Mouse (Mus musculus) stomach, embryonic 15.5 days (tissue): ENCODE data around the gene Wnt10a. TPM values are rescaled to one million over a fixed set of nuclear protein-coding genes. Genes with fewer than 3 reads are reported as not detected.

Experiments used
- ATAC-seq: fragments of 200-750 bp; cut with Nextera tagmentation; 2 replicates; pipeline ENCODE4 v1.8.0; 2017; ENCODE audit warnings: low read depth, moderate number of reproducible peaks, moderate TSS enrichment; ENCODE audit not compliant: insufficient read depth, low FRiP score
- H3K27ac ChIP-seq: fragments of 300-500 bp; sonication (generic); 2 replicates; pipeline ENCODE4 v1.5.1; 2015; ENCODE audit warnings: mild to moderate bottlenecking, inconsistent platforms
- H3K27me3 ChIP-seq: fragments of 300-500 bp; sonication (generic); replicated peaks from 2 replicates; pipeline ENCODE4 v1.6.1; 2015; ENCODE audit warnings: inconsistent platforms
- H3K36me3 ChIP-seq: fragments of 300-500 bp; sonication (generic); 2 replicates; pipeline ENCODE4 v1.6.1; 2015; ENCODE audit warnings: inconsistent platforms
- H3K4me1 ChIP-seq: fragments of 300-500 bp; sonication (generic); 2 replicates; pipeline ENCODE4 v1.6.1; 2015; ENCODE audit warnings: inconsistent platforms
- H3K4me2 ChIP-seq: fragments of 300-500 bp; sonication (generic); 2 replicates; pipeline ENCODE4 v1.6.1; 2015; ENCODE audit warnings: mild to moderate bottlenecking, inconsistent platforms
- H3K4me3 ChIP-seq: fragments of 300-500 bp; sonication (generic); replicated peaks from 2 replicates; pipeline ENCODE4 v1.5.1; 2015; ENCODE audit warnings: inconsistent platforms
- H3K9ac ChIP-seq: fragments of 300-500 bp; sonication (generic); 2 replicates; pipeline ENCODE4 v1.6.1; 2015; ENCODE audit warnings: inconsistent platforms
- H3K9me3 ChIP-seq: fragments of 300-500 bp; sonication (generic); 2 replicates; pipeline ENCODE4 v1.6.1; 2016; ENCODE audit warnings: inconsistent platforms
- WGBS: fragments of 180-500 bp; shearing (Covaris S2); methylation state at CpG from one replicate; pipeline ENCODE4 v1.1.7; 2015; 5-methylcytosine and 5-hydroxymethylcytosine counted together
- polyA plus RNA-seq: library from polyadenylated mRNA; unstranded; fragments of >200 nt; fragmentation: Nextera tagmentation; extraction: Ambion mirVana; gene quantifications from 2 replicates; pipeline ENCODE4 v1.2.1, GENCODE M21; 2015

Gene Wnt10a
- polyA plus RNA-seq, 1 experiment from 2014 or later: 3.5 TPM

- no peak overlapping the region for H3K4me3 ChIP-seq
- no peak overlapping the region for H3K27ac ChIP-seq
- H3K9ac ChIP-seq: no peak overlapping the region
- 26% methylated on average over 6 of the region's 6 CpGs for WGBS
- no peak overlapping the region for H3K4me2 ChIP-seq
- peaks cover 94% of the 10 kb centered on the region for H3K27me3 ChIP-seq
- H3K36me3 ChIP-seq: no peaks in the 10 kb centered on the region
- peaks cover 21% of the 10 kb centered on the region for H3K4me1 ChIP-seq
- ATAC-seq: no peak
- H3K9me3 ChIP-seq: no peaks in the 10 kb centered on the region
Observed at GRCm38 (mm10) chr1:74788603-74789176, 2.6 kb upstream of the Wnt10a start.

- Histone ChIP-seq H3K36me3 (no peaks in the 10 kb centered on the region), H3K9me3 (no peaks in the 10 kb centered on the region), H3K4me2 (no peak overlapping the region), H3K4me3 (no peak overlapping the region), H3K4me1 (peaks cover 27% of the 10 kb centered on the region), H3K9ac (no peak overlapping the region), H3K27me3 (peaks cover 94% of the 10 kb centered on the region), H3K27ac (no peak overlapping the region)
- WGBS: 16% methylated on average over 3 of the region's 3 CpGs
- no peak for ATAC-seq
Observed at GRCm38 (mm10) chr1:74790095-74790494, 1.2 kb upstream of the Wnt10a start.

GRCm38 (mm10) chr1:74792831-74793660, 1.7 kb downstream of the Wnt10a start:
- H3K4me1 ChIP-seq: peaks cover 34% of the 10 kb centered on the region
- no peaks in the 10 kb centered on the region for H3K9me3 ChIP-seq
- WGBS: 21% methylated on average over 19 of the region's 19 CpGs
- no peak overlapping the region for H3K27ac ChIP-seq
- no peak overlapping the region for H3K9ac ChIP-seq
- H3K4me3 ChIP-seq: no peak overlapping the region
- no peak overlapping the region for H3K4me2 ChIP-seq
- no peaks in the 10 kb centered on the region for H3K36me3 ChIP-seq
- no peak for ATAC-seq
- peaks cover 97% of the 10 kb centered on the region for H3K27me3 ChIP-seq

GRCm38 (mm10) chr1:74794487-74795144, 3.3 kb downstream of the Wnt10a start:
- under 1% methylated on average over 38 of the region's 38 CpGs for WGBS

GRCm38 (mm10) chr1:74795145-74795529, 3.8 kb downstream of the Wnt10a start:
- 2% methylated on average over 8 of the region's 11 CpGs for WGBS
- Histone ChIP-seq H3K4me1 (peaks cover 34% of the 10 kb centered on the region), H3K9me3 (no peaks in the 10 kb centered on the region), H3K4me2 (peak overlapping the region; percentile 48), H3K4me3 (peak overlapping the region; percentile 24; the same call in 1 of the 2 replicates), H3K9ac (0 out of 2 replicates have a peak overlapping the region, but pooled peaks have one; percentile 9), H3K27ac (peak overlapping the region; percentile 31; the same call in 1 of the 2 replicates), H3K36me3 (no peaks in the 10 kb centered on the region), H3K27me3 (peaks cover 98% of the 10 kb centered on the region)
- ATAC-seq: no peak

More at GRCm38 (mm10) chr1:74794487-74795144, 3.3 kb downstream of the Wnt10a start:
- Histone ChIP-seq H3K4me1 (peaks cover 34% of the 10 kb centered on the region), H3K4me3 (peak overlapping the region; percentile 24), H3K4me2 (peak overlapping the region; percentile 48), H3K27me3 (peaks cover 98% of the 10 kb centered on the region), H3K27ac (peak overlapping the region; percentile 31; the same call in 1 of the 2 replicates), H3K36me3 (no peaks in the 10 kb centered on the region), H3K9ac (0 out of 2 replicates have a peak overlapping the region, but pooled peaks have one; percentile 9), H3K9me3 (no peaks in the 10 kb centered on the region)
- no peak for ATAC-seq

GRCm38 (mm10) chr1:74797459-74797858, 6.1 kb downstream of the Wnt10a start:
- H3K4me3 ChIP-seq: no peak overlapping the region
- H3K4me1 ChIP-seq: peaks cover 26% of the 10 kb centered on the region
- no peak overlapping the region for H3K9ac ChIP-seq
- WGBS: 17% methylated on average over 5 of the region's 5 CpGs
- peaks cover 95% of the 10 kb centered on the region for H3K27me3 ChIP-seq
- H3K4me2 ChIP-seq: no peak overlapping the region
- H3K27ac ChIP-seq: no peak overlapping the region
- ATAC-seq: peak; percentile 54
- no peaks in the 10 kb centered on the region for H3K36me3 ChIP-seq
- H3K9me3 ChIP-seq: no peaks in the 10 kb centered on the region

GRCm38 (mm10) chr1:74800424-74800888, 9.1 kb downstream of the Wnt10a start:
- peaks cover 27% of the 10 kb centered on the region for H3K4me1 ChIP-seq
- peak overlapping the region; percentile 33 for H3K4me2 ChIP-seq
- H3K27me3 ChIP-seq: peaks cover 96% of the 10 kb centered on the region
- H3K9ac ChIP-seq: no peak overlapping the region
- 2% methylated on average over 29 of the region's 29 CpGs for WGBS
- no peaks in the 10 kb centered on the region for H3K9me3 ChIP-seq
- ATAC-seq: no peak
- no peaks in the 10 kb centered on the region for H3K36me3 ChIP-seq
- peak overlapping the region; percentile 2 for H3K4me3 ChIP-seq
- H3K27ac ChIP-seq: no peak overlapping the region

GRCm38 (mm10) chr1:74801631-74802140, 10.4 kb downstream of the Wnt10a start:
- Histone ChIP-seq H3K27ac (no peak overlapping the region), H3K36me3 (no peaks in the 10 kb centered on the region), H3K4me2 (no peak overlapping the region), H3K27me3 (peaks cover 96% of the 10 kb centered on the region), H3K4me1 (peaks cover 35% of the 10 kb centered on the region), H3K9me3 (no peaks in the 10 kb centered on the region), H3K9ac (no peak overlapping the region), H3K4me3 (no peak overlapping the region)
- no peak for ATAC-seq
- 24% methylated on average over 6 of the region's 6 CpGs for WGBS

GRCm38 (mm10) chr1:74802795-74803656, 11.7 kb downstream of the Wnt10a start:
- Histone ChIP-seq H3K27me3 (peaks cover 97% of the 10 kb centered on the region), H3K27ac (no peak overlapping the region), H3K9ac (0 out of 2 replicates have a peak overlapping the region, but pooled peaks have one; percentile 9), H3K4me1 (peaks cover 42% of the 10 kb centered on the region), H3K9me3 (no peaks in the 10 kb centered on the region), H3K36me3 (no peaks in the 10 kb centered on the region), H3K4me2 (peak overlapping the region; percentile 91), H3K4me3 (peak overlapping the region; percentile 43)
- peak; percentile 47; the same call in 1 of the 2 replicates for ATAC-seq
- WGBS: 1% methylated on average over 57 of the region's 57 CpGs

GRCm38 (mm10) chr1:74804211-74804870, 13.0 kb downstream of the Wnt10a start:
- H3K27me3 ChIP-seq: peaks cover 95% of the 10 kb centered on the region
- 10% methylated on average over 10 of the region's 10 CpGs for WGBS

More at GRCm38 (mm10) chr1:74804211-74804870, 13.0 kb downstream of the Wnt10a start:
- Histone ChIP-seq H3K4me1 (peaks cover 43% of the 10 kb centered on the region), H3K4me2 (no peak overlapping the region), H3K9ac (no peak overlapping the region), H3K4me3 (no peak overlapping the region), H3K36me3 (no peaks in the 10 kb centered on the region), H3K9me3 (no peaks in the 10 kb centered on the region), H3K27ac (no peak overlapping the region)
- ATAC-seq: no peak
